Mouse (Mus musculus) cortical plate, adult 2 months (tissue): Measurements from ENCODE around the gene Csnk2a1. TPM values are rescaled to one million over a fixed set of nuclear protein-coding genes. Genes with fewer than 3 reads are reported as not detected.

Experiments
- H3K27ac ChIP-seq: fragments of 200-500 bp; 2 replicates; pipeline ENCODE4 v1.5.1; 2012; ENCODE audit warnings: low read length, control low read depth, inconsistent platforms; ENCODE audit not compliant: insufficient read depth
- H3K4me1 ChIP-seq: fragments of 200-500 bp; 2 replicates; pipeline ENCODE4 v1.6.1; 2011; ENCODE audit warnings: low read length; ENCODE audit not compliant: control insufficient read depth, insufficient read depth
- H3K4me3 ChIP-seq: fragments of 200-500 bp; 2 replicates; pipeline ENCODE4 v1.5.1; 2011; ENCODE audit warnings: mild to moderate bottlenecking, low read length, control low read depth; ENCODE audit not compliant: insufficient read depth
- CTCF ChIP-seq: fragments of 200-500 bp; IDR thresholded peaks from 2 replicates; pipeline ENCODE4 v1.5.1; 2011; ENCODE audit warnings: mild to moderate bottlenecking, control low read depth, low read length; ENCODE audit not compliant: insufficient read depth; ENCODE audit errors: extremely low read depth
- POLR2A ChIP-seq: fragments of 200-500 bp; IDR thresholded peaks from 2 replicates; pipeline ENCODE4 v1.6.1; 2011; ENCODE audit warnings: mild to moderate bottlenecking, low read length, control low read depth; ENCODE audit not compliant: insufficient read depth; ENCODE audit errors: extremely low read depth
- polyA plus RNA-seq: library from polyadenylated mRNA; depleted of rRNA; stranded (reverse); fragments of >200 nt; gene quantifications from 2 replicates; pipeline ENCODE4 v1.2.3, GENCODE M21; 2012; rRNA removed

The Csnk2a1 gene
- 70.7 and 73.3 TPM in 2 replicates for polyA plus RNA-seq

DNA sequence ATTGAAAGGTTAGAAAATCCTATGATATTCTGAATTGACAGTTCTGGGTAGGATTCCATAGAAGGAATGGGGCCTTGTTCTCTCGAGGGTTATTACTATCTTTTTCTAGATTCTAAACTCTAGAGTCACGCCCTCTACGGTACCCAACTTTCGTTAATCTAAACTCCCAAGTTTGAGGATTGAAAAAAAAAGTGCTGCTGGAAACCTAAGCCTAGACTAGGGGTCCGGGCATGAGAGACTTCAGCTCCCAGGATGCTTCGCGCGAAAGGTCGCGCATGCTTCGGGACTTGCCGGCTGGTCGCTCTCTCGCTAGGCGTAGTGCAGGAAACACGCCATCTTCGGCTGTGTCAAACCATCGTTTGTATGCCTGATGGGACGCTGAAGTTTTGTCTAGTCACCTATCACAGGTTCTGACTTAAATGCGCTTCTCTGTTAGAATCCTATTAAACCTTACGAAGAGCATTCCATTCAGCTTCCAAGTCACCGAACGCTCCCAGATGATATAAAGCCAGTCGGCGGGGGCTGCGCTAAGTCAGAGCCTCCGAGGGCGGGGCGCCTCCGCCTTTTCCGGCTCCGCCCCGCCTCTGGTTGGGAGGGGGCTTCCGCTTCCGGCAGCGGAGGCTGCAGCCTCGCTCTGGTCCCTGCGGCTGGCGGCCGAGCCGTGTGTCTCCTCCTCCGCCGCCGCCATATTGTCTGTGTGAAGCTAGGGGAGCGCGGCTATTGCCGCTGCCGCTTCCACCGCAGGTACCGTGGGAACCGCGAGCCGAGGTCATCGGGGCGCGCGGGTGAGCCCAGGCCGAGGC lies at the start of gene Csnk2a1:
Gene Csnk2a1 (plus strand): TSS at position 592 of the 803 bp plus-strand sequence.
- H3K27ac ChIP-seq: peak within 1 kb of the TSS; percentile 100
- TF ChIP-seq CTCF (no peak), POLR2A (no peak; the same call in 1 of the 2 replicates)
- peaks cover 5% of the 10 kb centered on the region; the same call in 1 of the 2 replicates for H3K4me1 ChIP-seq

DNA sequence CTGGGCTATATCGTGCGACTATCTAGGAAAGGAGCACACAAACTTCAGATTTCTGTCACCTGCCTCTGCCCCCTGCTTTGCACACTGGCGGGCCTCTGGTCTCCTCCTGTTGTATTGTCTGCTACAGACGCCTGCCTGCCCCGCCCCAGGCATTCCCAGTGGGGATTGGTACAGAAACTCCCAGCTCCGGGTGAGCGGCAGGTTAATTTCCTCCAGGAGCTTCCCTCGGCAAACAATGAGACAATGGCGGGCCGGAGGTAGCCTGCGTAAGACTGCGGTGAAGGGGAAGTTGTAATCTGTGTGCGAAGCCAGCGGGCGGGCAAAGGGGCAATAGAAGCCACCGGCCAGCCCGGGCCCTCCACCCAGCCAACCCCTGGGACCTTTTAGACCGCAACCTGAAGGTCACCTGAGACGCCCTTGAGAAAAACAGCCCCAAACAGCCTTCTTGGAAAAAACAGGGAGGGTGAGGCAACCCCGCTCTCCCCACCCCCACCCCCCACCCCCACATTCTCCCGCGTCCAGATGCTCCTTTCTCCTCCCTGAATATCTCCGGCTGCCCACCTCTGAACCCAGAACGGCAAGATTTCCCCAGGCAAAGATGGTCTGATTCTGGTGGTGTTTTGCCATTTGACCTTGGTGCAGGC lies 49.4 kb upstream of the Csnk2a1 start:
- Histone ChIP-seq H3K4me3 (no peak overlapping the region), H3K27ac (no peak overlapping the region), H3K4me1 (no peaks in the 10 kb centered on the region)
- no peak for TF ChIP-seq CTCF
- TF ChIP-seq POLR2A: no peak

More for the DNA sequence above, at the start of gene Csnk2a1:
- H3K4me3 ChIP-seq: peak within 1 kb of the TSS; percentile 100

DNA sequence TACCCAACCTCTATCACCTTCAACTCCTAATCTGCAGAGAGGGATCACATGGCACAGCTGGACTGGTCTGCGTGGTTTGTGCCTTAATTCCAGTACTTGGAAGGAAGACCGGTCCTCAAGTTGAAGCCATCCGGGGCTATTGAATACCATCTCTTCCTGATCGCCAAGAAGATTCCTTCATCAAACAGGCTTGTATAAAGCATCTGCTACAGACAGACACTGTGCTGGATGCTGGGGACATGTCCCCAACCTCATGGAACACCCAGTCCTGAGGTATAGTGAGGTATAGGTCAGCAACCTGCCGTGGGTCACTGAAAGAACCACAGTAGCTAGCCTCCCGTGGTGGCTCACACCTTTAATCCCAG lies 48.9 kb upstream of the Csnk2a1 start:
- Histone ChIP-seq H3K4me1 (no peaks in the 10 kb centered on the region), H3K27ac (no peak overlapping the region), H3K4me3 (no peak overlapping the region)
- TF ChIP-seq CTCF: no peak
- TF ChIP-seq POLR2A: no peak

DNA sequence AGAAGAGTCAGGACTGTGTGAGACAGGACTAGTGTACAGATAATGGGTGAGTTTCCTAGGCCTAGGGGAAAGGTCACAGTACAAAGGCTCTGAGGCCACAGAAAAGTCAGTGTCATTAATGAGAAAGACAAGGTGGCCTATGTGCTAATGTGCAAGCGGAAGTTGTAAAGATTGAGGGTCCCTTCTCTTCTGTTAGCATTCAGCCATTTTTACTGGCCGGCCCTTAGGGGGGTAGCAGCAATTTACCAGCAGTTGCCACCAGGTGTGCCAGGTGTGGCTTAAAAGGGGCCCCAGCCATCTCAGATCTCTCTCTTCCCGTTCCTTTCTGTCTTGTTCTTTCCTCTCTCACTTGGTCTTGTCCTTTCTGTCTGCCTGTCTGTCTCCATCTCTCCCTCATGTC lies 48.3 kb upstream of the Csnk2a1 start:
- TF ChIP-seq CTCF: no peak
- no peak for TF ChIP-seq POLR2A
- H3K27ac ChIP-seq: no peak overlapping the region
- H3K4me3 ChIP-seq: no peak overlapping the region

DNA sequence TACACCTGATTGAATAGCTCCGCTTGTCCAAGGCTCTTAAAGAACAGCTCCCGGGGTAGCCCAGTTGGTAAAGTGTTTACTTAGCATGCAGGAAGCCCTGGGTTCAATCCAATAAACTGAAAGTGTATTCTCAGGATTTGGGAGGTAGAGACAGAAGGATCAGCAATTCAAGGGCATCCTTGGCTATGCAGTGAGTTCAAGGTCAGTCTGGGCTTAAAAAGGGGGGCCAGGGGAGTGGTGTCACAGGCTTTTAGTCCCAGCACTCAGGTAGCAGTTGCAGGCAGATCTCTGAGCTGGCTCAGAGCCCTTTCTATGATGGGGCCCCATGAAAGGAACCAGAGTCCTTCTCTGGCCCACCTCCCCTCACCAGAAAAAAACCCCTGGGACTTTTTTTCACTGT lies 47.3 kb upstream of the Csnk2a1 start:
- Histone ChIP-seq H3K4me3 (no peak overlapping the region), H3K4me1 (no peaks in the 10 kb centered on the region), H3K27ac (no peak overlapping the region)
- TF ChIP-seq POLR2A: no peak
- TF ChIP-seq CTCF: no peak

More for the DNA sequence above, 48.3 kb upstream of the Csnk2a1 start:
- H3K4me1 ChIP-seq: no peaks in the 10 kb centered on the region

DNA sequence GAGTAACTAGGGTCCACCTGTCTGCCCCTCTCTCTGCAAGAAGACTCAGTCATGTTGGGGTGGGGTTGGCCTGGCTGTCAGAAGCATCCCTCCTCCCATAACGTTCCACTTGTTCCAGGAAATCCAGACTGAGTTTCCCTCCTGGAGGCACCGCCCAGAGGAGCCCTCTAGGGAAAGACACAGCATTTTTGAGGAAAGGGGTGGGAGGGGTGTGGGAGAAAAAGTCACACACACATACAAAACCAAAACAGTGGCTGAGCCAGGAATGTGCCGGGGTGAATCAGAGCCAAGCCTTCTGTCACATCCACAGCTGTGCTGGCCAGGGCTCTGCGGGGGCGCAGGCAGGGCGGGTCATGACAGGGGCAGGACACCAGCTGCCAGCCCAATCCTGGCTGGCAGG lies 46.3 kb upstream of the Csnk2a1 start:
- TF ChIP-seq POLR2A (no peak), CTCF (no peak)
- no peak overlapping the region for H3K4me3 ChIP-seq
- H3K4me1 ChIP-seq: no peaks in the 10 kb centered on the region
- no peak overlapping the region for H3K27ac ChIP-seq

DNA sequence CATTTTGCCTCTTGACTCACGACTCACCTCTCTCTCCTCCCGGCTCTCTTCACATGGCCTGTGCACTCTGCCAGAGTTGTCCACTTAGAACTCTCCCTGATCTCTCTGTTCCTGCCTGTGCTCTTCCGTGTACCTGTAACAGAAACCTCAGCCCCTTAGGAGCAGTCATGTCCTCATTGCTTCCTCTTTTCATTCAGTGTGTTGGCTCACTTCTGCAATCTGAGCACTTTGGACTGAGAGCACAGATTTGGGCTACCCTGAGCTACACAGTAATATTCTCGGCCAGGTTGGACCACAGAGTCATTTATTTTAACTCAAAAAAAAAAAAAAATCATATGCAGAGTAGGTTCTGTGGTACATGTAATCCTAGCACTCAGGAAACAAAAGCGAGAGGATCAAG lies 39.5 kb upstream of the Csnk2a1 start:
- TF ChIP-seq POLR2A (no peak), CTCF (no peak)
- no peaks in the 10 kb centered on the region for H3K4me1 ChIP-seq
- no peak overlapping the region for H3K4me3 ChIP-seq
- H3K27ac ChIP-seq: no peak overlapping the region

DNA sequence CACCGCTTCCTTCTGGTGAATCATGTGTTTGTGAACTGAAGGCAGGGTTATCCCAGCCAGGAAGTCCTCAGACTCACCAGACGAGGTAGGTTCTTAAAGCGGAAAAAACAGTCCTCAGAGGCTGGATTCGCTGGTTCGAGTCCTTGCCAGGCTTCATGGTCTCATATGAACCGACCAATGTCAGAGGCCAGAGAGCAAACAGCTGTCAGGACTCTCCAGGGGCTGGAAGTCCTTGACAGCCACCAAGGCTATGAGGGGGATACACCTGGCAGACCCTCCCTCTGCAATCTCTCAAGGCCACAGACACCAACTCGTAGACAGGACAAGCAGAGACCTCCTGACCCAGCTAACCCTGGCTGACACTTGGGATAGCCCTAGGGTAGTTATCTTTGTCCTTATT lies 37.4 kb upstream of the Csnk2a1 start:
- Histone ChIP-seq H3K27ac (no peak overlapping the region), H3K4me1 (no peaks in the 10 kb centered on the region), H3K4me3 (no peak overlapping the region)
- TF ChIP-seq CTCF: no peak
- no peak for TF ChIP-seq POLR2A

DNA sequence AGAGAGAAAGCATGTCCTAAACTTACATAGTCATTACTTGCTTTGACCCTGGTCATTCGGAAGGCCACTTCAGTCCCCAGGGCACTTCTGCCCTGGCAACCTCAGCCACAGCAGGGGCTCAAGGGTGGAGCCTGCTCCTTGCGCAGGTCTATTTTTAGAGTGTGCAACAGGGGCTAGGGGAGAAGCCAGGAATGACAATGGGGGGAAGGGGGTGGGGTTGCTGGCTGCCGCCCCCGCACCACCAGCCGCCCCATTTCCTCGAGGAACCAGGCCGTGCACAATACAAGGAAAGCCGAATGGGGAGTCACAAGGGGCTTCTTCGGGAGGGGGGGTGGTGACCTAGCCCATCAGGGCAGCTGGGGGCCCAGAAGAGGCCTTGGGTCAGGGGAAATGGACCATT lies 37.0 kb upstream of the Csnk2a1 start:
- TF ChIP-seq CTCF (no peak), POLR2A (no peak)

DNA sequence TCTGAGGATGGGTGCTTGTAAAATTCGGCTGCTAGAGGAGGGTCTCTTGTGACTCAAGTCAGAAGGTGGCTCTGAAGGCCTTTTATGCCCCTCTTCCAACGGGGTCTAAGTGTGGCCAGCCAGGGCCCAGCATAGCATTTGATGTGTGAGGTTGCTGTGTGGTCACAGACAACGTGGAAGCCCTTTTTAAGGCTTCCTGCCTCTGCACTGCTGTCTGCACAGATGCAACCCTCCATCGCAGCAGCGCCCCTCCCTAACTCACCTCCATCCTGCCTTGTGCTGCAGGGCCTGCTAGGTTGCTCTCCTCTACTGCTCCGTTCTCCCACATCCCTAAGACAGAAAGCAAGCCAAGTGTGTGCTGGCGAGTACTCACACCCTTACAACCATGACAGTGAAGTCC lies 36.5 kb upstream of the Csnk2a1 start:
- TF ChIP-seq POLR2A (no peak), CTCF (no peak)
- no peak overlapping the region for H3K27ac ChIP-seq
- H3K4me3 ChIP-seq: no peak overlapping the region
- no peaks in the 10 kb centered on the region for H3K4me1 ChIP-seq

More for the DNA sequence above, 37.0 kb upstream of the Csnk2a1 start:
- Histone ChIP-seq H3K27ac (no peak overlapping the region), H3K4me1 (no peaks in the 10 kb centered on the region), H3K4me3 (no peak overlapping the region)
